Mouse (Mus musculus) embryonic fibroblast, embryonic 13.5 days (primary cell): ENCODE data around the gene Prmt9.

Experiments used
- CTCF ChIP-seq: IDR thresholded peaks from 2 replicates; pipeline ENCODE4 v1.5.1; 2011; ENCODE audit warnings: mild to moderate bottlenecking, control low read depth, low read length, moderate library complexity, borderline replicate concordance; ENCODE audit not compliant: insufficient read depth
- POLR2A ChIP-seq: IDR thresholded peaks from 2 replicates; pipeline ENCODE4 v1.6.1; 2011; ENCODE audit warnings: low read depth, mild to moderate bottlenecking, control low read depth, low read length, moderate library complexity

DNA sequence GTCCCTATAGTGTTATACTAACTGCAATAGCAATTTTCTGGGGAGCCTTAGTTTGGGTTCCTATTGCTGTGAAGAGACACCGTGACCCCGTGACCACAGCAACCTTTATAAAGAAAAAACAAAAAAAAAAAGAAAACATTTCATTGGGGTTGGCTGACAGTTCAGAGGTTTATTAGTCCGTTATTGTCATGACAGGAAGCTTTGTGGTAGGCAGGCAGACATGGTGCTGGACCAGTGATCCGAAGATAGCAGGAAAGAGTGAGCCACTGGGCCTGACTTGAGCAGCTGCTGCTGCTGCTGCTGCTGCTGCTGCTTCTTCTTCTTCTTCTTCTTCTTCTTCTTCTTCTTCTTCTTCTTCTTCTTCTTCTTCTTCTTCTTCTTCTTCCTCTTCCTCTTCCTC lies 35.0 kb downstream of the Prmt9 start:
- TF ChIP-seq CTCF (no peak), POLR2A (no peak)
